Mouse (Mus musculus) myocyte (in vitro differentiated cells): ENCODE results near the gene Ppp1r1a.

ENCODE experiments used
- CEBPB ChIP-seq: IDR thresholded peaks from 2 replicates; pipeline ENCODE4 v1.6.1; 2011; ENCODE audit warnings: mild to moderate bottlenecking, moderate library complexity; ENCODE audit not compliant: poor library complexity, insufficient read depth, severe bottlenecking
- E2F4 ChIP-seq: IDR thresholded peaks from one replicate; pipeline ENCODE4 v1.6.1; 2011; ENCODE audit warnings: mild to moderate bottlenecking, control low read depth, moderate library complexity; ENCODE audit not compliant: insufficient read depth
- MAX ChIP-seq: IDR thresholded peaks from one replicate; pipeline ENCODE4 v1.6.1; 2011; ENCODE audit warnings: low read depth, mild to moderate bottlenecking, control low read depth
- MYOD1 ChIP-seq, 3 experiments: IDR thresholded peaks; one replicate each; pipeline ENCODE4 v1.6.1; 2011; ENCODE audit warnings: control low read depth in 2 of 3, low read depth in 2 of 3, mild to moderate bottlenecking in 2 of 3, moderate library complexity in 1 of 3; ENCODE audit not compliant: insufficient read length in 2 of 3, control insufficient read depth in 1 of 3
- POLR2A ChIP-seq: IDR thresholded peaks from one replicate; pipeline ENCODE4 v1.6.1; 2011; ENCODE audit warnings: low read depth, mild to moderate bottlenecking, control low read depth, moderate library complexity; ENCODE audit not compliant: insufficient read length
- POLR2AphosphoS2 ChIP-seq: IDR thresholded peaks from one replicate; pipeline ENCODE4 v1.6.1; 2011; ENCODE audit warnings: low read depth, control low read depth; ENCODE audit not compliant: insufficient read length
- TCF12 ChIP-seq: IDR thresholded peaks from one replicate; pipeline ENCODE4 v1.6.1; 2011; ENCODE audit warnings: mild to moderate bottlenecking, control low read depth; ENCODE audit not compliant: poor library complexity, insufficient read depth, severe bottlenecking
- TCF3 ChIP-seq: IDR thresholded peaks from one replicate; pipeline ENCODE4 v1.6.1; 2011; ENCODE audit warnings: low read depth, control low read depth; ENCODE audit not compliant: insufficient read length
- USF1 ChIP-seq: IDR thresholded peaks from one replicate; pipeline ENCODE4 v1.6.1; 2011; ENCODE audit warnings: low read depth, mild to moderate bottlenecking, control low read depth, moderate library complexity

GRCm38 (mm10) chr15:103501186-103501585 is 36.6 kb downstream of the Ppp1r1a start:
- no peak for TF ChIP-seq POLR2AphosphoS2
- no peak for TF ChIP-seq MAX
- TF ChIP-seq TCF3, result no peak
- TF ChIP-seq POLR2A, result no peak
- no peak for TF ChIP-seq CEBPB
- no peak for TF ChIP-seq MYOD1 (IDR thresholded peaks at IDR 0.05; ENCODE audit: control insufficient read depth in 1 of 3, insufficient read length in 2 of 3, low read depth in 2 of 3)
- peak; percentile 51 for TF ChIP-seq USF1
- no peak for TF ChIP-seq E2F4
- TF ChIP-seq TCF12, result no peak
